In genomic region chr19:4397798-4398629, GRCm38 (mm10) we compare ENCODE assay signal across 8 mouse cellular contexts. TPM values are rescaled to one million over a fixed set of nuclear protein-coding genes. Genes with fewer than 3 reads are reported as not detected.
DNase-seq lines count a peak whose midpoint lies in the region; ATAC-seq and TF ChIP-seq lines count a peak whose summit lies in the region.

Kdm2a (minus strand) TSS chr19:4398285.

- DNase-seq in Patski (ENCODE audit: low read depth, low spot score): no peak
- peak; percentile 58 to 63 for DNase-seq in cerebellum, postnatal 36 days
- DNase-seq in gastrocnemius, adult 18-20 months (ENCODE audit: low spot score): no peak
- DNase-seq in hindbrain, embryonic 14.5 days (ENCODE audit: low spot score): peak; percentile 27
- peak; percentile 35 for DNase-seq in left cerebral cortex, adult 11 months (ENCODE audit: low spot score)
- peak; percentile 32 for DNase-seq in lung, postnatal 36 days
- DNase-seq in right cerebral cortex, adult 18-20 months: peak; percentile 43
- DNase-seq in urinary bladder, adult 2 months (ENCODE audit: low spot score): peak; percentile 67

- peak within 1 kb of the TSS; percentile 97 for H3K4me3 ChIP-seq in hindbrain, embryonic 14.5 days (replicated peaks; ENCODE audit: low read length)

- H3K4me2 ChIP-seq in hindbrain, embryonic 14.5 days (replicated peaks): peak within 1 kb of the TSS; percentile 96

- under 1% methylated on average over 81 of the region's 82 CpGs for WGBS in hindbrain, embryonic 14.5 days

- peak within 1 kb of the TSS; percentile 86 for H3K9ac ChIP-seq in hindbrain, embryonic 14.5 days

- POLR2A ChIA-PET in Patski (lab: Charles Lee): interaction anchor here (0.6 to 1.7 kb wide), 3 partner anchors 13 to 77 kb away, joined by 3 to 4 read pairs (median 3); no protein-coding TSS in a partner anchor

- in situ Hi-C loops in Patski (cut with MboI; ENCODE audit: low pct_unique_long_range_greater_than_20kb): no loop called here

- CTCF ChIA-PET in Patski (lab: Charles Lee): interaction anchor here (1.1 kb wide), 1 partner anchor 38 kb away, joined by 3 read pairs; no protein-coding TSS in a partner anchor

- peak within 1 kb of the TSS; percentile 89 for H3K27ac ChIP-seq in hindbrain, embryonic 14.5 days

- peak; percentile 15 for ATAC-seq in Patski
- ATAC-seq in hindbrain, embryonic 14.5 days (ENCODE audit: low FRiP score): peak; percentile 34; the same call in 1 of the 2 replicates

- H3K9me3 ChIP-seq in hindbrain, embryonic 14.5 days (ENCODE audit: control insufficient read depth, low read length): no peaks in the 10 kb centered on the region

- peaks cover 28% of the 10 kb centered on the region for H3K4me1 ChIP-seq in hindbrain, embryonic 14.5 days (replicated peaks; ENCODE audit: control insufficient read depth, insufficient read depth, low read length)

- no peaks in the 10 kb centered on the region for H3K27me3 ChIP-seq in Patski
- H3K27me3 ChIP-seq in hindbrain, embryonic 14.5 days (ENCODE audit: control insufficient read depth, insufficient read depth, low read length): no peaks in the 10 kb centered on the region

- TF ChIP-seq CTCF in Patski (IDR thresholded peaks at IDR 0.05): no peak

- peaks cover 7% of the 10 kb centered on the region for H3K36me3 ChIP-seq in hindbrain, embryonic 14.5 days (replicated peaks; ENCODE audit: control insufficient read depth, insufficient read depth)

RNA-seq across cellular contexts. Expression of gene Kdm2a, which starts in this region (rescaled TPM):
- 79.6 TPM for polyA plus RNA-seq in Patski (2021)
- 10 to 100 TPM; 33.4 to 36.8 TPM for total RNA-seq in gastrocnemius, adult 18-20 months (2021)
- 37.3 and 40.7 TPM in 2 replicates for polyA plus RNA-seq in hindbrain, embryonic 14.5 days (2014; fragmentation: Nextera tagmentation; extraction: Ambion mirVana)
- 63.5 and 67.8 TPM in 2 replicates for polyA plus RNA-seq in urinary bladder, adult 2 months (2012; rRNA removed)

Comparison
In these comparisons a context has a peak if more than half of its experiments do, and no peak if none do; other contexts are left out.
1. DNase-seq: peak in cerebellum, postnatal 36 days (2 of 2), hindbrain, embryonic 14.5 days (single experiment), left cerebral cortex, adult 11 months (single experiment), lung, postnatal 36 days (single experiment), right cerebral cortex, adult 18-20 months (single experiment) and urinary bladder, adult 2 months (single experiment); none in Patski (single experiment) and gastrocnemius, adult 18-20 months (single experiment).